Mouse (Mus musculus) layer of hippocampus, adult 9-10 months (tissue): Measurements from ENCODE around the gene Bcor.

Experiments used
- DNase-seq: peaks from one replicate; pipeline ENCODE4 v3.0.0; 2022; ENCODE audit warnings: low spot score

The Bcor gene

DNA sequence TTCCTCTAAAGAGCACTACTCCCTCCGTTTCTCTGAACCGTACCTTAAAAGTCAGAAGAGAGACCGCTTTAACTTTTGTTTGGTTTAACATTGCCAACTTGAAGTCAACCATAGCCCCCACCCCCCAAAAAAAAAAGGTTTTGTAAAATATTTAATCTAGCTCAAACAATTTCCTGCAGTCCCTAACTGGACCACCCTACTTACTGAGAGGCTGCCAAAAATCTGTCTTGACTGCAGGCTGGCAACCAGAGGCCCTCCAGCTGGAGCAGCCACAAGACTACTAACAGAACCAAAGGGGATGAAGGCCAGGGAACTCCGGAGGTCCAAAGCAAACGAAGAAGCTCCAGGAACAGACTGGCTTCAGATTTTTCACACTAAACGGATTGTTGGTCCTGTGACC is 156.2 kb downstream of the Bcor start:
- DNase-seq, result no peak

DNA sequence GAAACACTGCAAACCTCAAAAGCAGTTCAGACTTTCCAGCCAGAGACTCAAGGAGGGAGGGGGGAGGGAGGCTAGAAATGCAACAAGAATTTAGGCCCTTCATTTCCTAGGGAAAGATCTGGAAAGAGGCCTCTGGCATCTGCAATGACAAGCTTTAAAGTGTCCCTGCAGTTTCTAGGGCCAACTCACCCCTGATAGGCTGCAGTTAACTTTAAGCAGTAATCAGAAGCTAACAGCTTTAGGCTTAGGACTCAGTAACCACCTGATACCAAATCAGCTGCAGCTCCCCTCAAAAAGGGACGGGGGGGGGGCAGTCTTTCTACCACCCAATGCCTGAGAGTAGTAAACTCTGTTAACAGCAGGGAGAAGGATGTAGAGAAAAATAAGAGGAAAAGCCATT is 156.6 kb downstream of the Bcor start:
- no peak for DNase-seq

- DNase-seq, result no peak
These were observed 157.0 kb downstream of the Bcor start for GRCm38 (mm10) chrX:12003106-12003505.

- no peak for DNase-seq
These were observed 157.6 kb downstream of the Bcor start for GRCm38 (mm10) chrX:12002596-12002995.

DNA sequence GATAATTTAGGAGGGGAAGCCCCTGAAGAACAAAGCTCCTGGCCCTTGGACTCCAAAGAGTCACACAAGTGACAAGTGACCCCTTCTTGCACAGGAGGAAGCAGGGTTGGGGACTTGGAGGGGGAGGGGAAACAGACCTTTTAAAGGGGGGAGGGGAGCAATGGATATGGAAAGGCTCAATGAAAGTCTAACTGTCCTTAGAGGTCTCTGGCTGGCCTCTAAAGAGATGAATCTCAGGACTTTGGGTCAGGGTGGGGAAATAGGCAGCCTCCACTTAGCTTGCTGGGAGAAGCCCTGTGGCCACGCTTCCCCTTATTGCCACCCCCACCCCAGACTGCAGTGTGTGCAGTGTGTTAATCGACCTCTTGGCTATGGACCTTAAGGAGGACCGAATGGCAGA is 158.2 kb downstream of the Bcor start:
- no peak for DNase-seq

DNA sequence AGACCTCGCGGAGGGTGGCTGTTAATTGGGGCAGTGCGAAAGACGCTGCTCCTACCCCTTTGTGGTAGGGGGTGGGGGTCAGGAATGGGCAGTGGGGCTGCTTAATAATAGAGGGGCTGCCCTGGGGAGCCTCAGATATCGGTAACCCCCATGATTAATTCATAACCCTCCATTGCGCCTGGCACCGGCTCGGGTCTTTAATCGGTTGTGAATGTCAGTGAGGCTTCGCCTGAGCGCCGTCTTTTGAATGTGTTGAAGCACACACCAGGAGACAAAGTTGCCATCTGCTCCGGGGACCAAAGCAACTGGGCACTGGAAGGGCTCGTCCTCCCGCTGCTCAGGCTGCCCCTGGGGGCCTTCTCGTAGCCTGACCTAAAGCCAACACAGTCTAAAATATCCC is 158.8 kb downstream of the Bcor start:
- no peak for DNase-seq

- DNase-seq, result no peak
These were observed 159.5 kb downstream of the Bcor start for GRCm38 (mm10) chrX:12000620-12001019.

- no peak for DNase-seq
These were observed 160.2 kb downstream of the Bcor start for GRCm38 (mm10) chrX:11999951-12000350.

DNA sequence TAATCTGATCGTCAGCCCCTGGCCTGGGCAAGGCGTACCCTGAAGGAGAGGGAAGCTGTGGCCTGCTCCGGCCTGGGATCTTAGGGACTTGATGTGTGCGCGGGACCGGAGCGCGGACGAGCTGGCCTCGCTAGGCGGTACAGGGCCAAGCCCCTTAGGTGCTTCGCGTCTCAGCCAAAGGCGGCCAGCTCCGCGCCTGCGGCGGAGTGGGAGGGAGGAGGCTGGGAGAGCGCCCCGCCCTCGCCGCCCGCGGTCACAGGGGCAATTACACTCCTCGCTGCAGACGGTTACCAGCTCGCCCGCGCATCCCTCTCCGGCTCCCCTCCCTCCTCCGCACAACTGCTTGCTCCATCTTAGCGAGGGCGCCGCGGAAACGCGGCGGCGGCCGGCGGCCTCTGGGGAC is 161.2 kb downstream of the Bcor start:
- DNase-seq, result no peak

- DNase-seq, result no peak
These were observed 163.3 kb downstream of the Bcor start for GRCm38 (mm10) chrX:11996891-11997290.

DNA sequence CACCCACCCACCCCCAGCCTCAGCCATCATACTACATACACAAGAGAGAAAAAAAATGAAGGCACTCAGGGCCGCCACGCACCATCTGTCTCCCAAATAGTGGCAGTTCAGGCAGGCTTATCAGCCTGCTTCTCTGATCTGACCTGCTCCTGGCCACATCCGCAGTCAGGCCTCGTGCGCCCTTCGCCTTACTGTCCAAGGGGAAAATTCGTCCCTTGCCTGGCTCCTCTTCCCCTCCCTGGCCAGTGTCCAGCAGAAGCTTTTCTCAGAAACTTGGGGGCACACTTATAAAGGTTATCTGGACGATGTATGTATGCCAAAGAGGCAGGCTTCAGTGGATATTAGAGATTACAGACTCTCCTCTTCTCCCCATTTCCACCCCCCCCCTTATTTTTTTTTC is 163.7 kb downstream of the Bcor start:
- no peak for DNase-seq

DNA sequence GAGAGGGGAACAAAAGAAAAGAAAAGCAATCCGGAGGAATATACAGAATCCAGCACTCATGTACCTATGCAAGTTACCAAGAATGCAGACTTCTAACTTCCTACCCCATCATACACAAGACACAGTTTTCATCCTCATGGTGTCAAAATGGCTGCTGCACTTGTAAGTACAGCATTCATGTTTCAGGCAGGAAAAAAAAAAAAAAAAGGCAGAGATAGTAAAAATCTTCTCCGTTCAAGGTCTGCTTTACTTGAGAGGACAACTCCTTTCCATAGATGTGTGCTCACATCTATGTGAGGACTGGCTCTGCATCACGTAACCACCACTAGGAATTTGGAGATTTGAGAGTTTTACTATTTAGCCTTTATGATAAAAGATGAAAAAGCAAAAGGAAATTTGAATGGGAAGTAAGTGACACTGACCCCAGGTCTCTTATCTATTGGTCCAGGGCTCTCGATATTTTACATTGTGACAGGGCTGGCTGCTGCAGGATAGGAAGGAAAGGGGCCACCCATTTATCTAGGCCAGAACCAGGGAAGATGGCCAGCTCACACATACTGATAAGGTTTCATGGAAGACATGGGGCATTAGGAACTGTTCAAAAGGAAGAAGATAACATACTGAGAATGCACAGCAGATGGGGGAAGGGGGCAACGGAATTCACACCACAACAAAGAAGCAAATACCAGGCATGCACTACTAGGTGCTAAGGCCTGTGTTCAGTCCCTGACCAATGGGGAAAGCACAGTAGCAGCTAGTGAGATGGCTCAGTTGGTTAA is 166.3 kb downstream of the Bcor start:
- no peak for DNase-seq

DNA sequence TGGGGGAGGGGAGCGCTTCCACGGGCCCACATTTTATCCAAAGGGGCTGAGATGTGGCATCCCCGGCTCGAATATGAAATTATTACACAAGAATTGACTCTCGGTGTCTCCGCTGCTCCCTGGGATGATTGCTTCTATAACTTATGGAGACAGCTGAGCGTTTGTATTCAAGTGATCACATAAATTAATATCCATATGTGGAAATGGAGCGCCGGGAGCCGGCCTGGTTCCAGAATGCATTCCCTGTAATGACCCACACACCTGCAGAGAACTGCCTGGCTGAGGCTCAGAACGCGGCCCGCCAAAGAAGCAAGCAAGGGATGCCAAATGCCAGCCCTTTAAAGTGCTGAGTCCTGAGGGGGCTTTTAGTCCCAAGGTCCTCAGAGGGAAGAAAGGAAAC is 170.7 kb downstream of the Bcor start:
- DNase-seq, result no peak

GRCm38 (mm10) chrX:11988191-11988896 is 171.8 kb downstream of the Bcor start:
- no peak for DNase-seq

DNA sequence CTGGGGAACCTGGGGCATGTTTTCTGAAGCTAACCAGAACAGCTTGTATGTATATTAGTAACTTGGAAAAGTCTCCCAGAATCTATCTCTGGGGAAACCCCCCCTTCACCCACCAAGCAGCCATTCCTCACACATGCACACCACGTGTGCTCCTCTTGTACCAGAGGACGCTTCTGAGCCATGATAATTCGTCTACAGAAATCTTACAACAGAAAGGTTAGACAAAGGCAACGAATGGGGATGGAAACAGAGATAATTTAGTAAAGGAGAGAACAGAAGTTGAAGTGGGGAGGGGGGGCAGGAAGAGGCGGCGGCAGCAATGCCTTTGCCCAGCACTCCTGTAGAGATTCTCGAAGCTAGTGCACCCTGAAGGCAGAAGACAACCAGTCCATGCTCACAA is 172.6 kb downstream of the Bcor start:
- DNase-seq, result no peak
